Mouse (Mus musculus): Measurements from ENCODE around the gene Cd37. TPM values are rescaled to one million over a fixed set of nuclear protein-coding genes. Genes with fewer than 3 reads are reported as not detected.

Gene Cd37
- polyA plus RNA-seq (2014; fragmentation: Nextera tagmentation; extraction: Ambion mirVana): 1.0 and 1.6 TPM in 2 replicates

GRCm38 (mm10) chr7:45238723-45239496 is at the start of gene Cd37:
Gene Cd37, minus strand, starts transcription at chr7:45239115.
- Histone ChIP-seq H3K9me3 (ENCODE audit: control insufficient read depth, low read length) (no peaks in the 10 kb centered on the region), H3K4me3 (ENCODE audit: low read depth, low read length) (no peak within 1 kb of the TSS), H3K4me2 (ENCODE audit: low read depth, low read length) (no peak within 1 kb of the TSS), H3K9ac (replicated peaks; ENCODE audit: low read depth, low read length) (no peak within 1 kb of the TSS), H3K27ac (ENCODE audit: low read depth, low read length) (no peak within 1 kb of the TSS), H3K36me3 (ENCODE audit: control insufficient read depth, insufficient read depth, low read length) (no peaks in the 10 kb centered on the region), H3K4me1 (ENCODE audit: control insufficient read depth, insufficient read depth, low read length) (peaks cover 10% of the 10 kb centered on the region), H3K27me3 (ENCODE audit: control insufficient read depth, insufficient read depth, low read length) (peaks cover 3% of the 10 kb centered on the region; the same call in 1 of the 2 replicates)
- 32% methylated on average over 20 of the region's 20 CpGs for WGBS
- ATAC-seq (ENCODE audit: low read depth): no peak

DNA sequence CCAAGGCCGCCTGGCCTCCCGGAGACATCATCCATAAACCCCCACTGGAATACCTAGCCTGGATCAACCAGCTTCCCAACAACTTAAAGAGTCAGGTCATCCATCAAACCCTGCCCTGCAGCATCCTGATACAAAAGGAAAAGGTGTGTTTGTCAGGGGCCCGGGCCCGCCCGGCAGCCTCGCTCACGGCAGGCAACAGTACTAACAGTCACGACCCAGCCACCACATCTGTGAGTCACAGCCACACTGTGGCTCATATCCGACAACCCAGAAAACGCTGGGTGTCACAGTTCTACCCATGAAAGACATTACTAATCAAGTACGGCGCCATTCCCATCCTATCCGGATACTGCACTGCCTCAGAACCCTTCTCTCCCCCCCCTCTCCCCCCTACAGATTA is 47.6 kb upstream of the Cd37 start:
- no peaks in the 10 kb centered on the region for H3K36me3 ChIP-seq (ENCODE audit: control insufficient read depth, insufficient read depth, low read length)
- H3K4me1 ChIP-seq (ENCODE audit: control insufficient read depth, insufficient read depth, low read length): no peaks in the 10 kb centered on the region
- H3K27me3 ChIP-seq (ENCODE audit: control insufficient read depth, insufficient read depth, low read length): no peaks in the 10 kb centered on the region
- no peak overlapping the region for H3K4me2 ChIP-seq (ENCODE audit: low read depth, low read length)
- ATAC-seq (ENCODE audit: low read depth): no peak
- H3K9me3 ChIP-seq (ENCODE audit: control insufficient read depth, low read length): no peaks in the 10 kb centered on the region
- no peak overlapping the region for H3K9ac ChIP-seq (replicated peaks; ENCODE audit: low read depth, low read length)
- 92% methylated on average over 13 of the region's 13 CpGs for WGBS
- H3K27ac ChIP-seq (ENCODE audit: low read depth, low read length): no peak overlapping the region
- H3K4me3 ChIP-seq (ENCODE audit: low read depth, low read length): no peak overlapping the region

GRCm38 (mm10) chr7:45277136-45277760 is 38.3 kb upstream of the Cd37 start, which contains the start of gene Slc6a21:
Gene Slc6a21, plus strand, starts transcription at chr7:45277513.
- Histone ChIP-seq H3K9me3 (ENCODE audit: control insufficient read depth, low read length) (no peaks in the 10 kb centered on the region), H3K9ac (replicated peaks; ENCODE audit: low read depth, low read length) (no peak within 1 kb of the TSS), H3K4me3 (ENCODE audit: low read depth, low read length) (peak within 1 kb of the TSS; percentile 24; the same call in 1 of the 2 replicates), H3K27me3 (ENCODE audit: control insufficient read depth, insufficient read depth, low read length) (no peaks in the 10 kb centered on the region), H3K27ac (ENCODE audit: low read depth, low read length) (no peak within 1 kb of the TSS), H3K36me3 (ENCODE audit: control insufficient read depth, insufficient read depth, low read length) (no peaks in the 10 kb centered on the region), H3K4me2 (ENCODE audit: low read depth, low read length) (peak within 1 kb of the TSS; percentile 47), H3K4me1 (ENCODE audit: control insufficient read depth, insufficient read depth, low read length) (no peaks in the 10 kb centered on the region)
- WGBS: 6% methylated on average over 44 of the region's 44 CpGs
- no peak for ATAC-seq (ENCODE audit: low read depth)

- H3K27me3 ChIP-seq (ENCODE audit: control insufficient read depth, insufficient read depth, low read length): no peaks in the 10 kb centered on the region
- WGBS: 90% methylated on average over 8 of the region's 8 CpGs
- no peak overlapping the region for H3K27ac ChIP-seq (ENCODE audit: low read depth, low read length)
- H3K36me3 ChIP-seq (ENCODE audit: control insufficient read depth, insufficient read depth, low read length): no peaks in the 10 kb centered on the region
- no peak overlapping the region for H3K4me3 ChIP-seq (ENCODE audit: low read depth, low read length)
- no peaks in the 10 kb centered on the region for H3K9me3 ChIP-seq (ENCODE audit: control insufficient read depth, low read length)
- ATAC-seq (ENCODE audit: low read depth): no peak
- no peak overlapping the region for H3K9ac ChIP-seq (replicated peaks; ENCODE audit: low read depth, low read length)
- no peak overlapping the region for H3K4me2 ChIP-seq (ENCODE audit: low read depth, low read length)
- no peaks in the 10 kb centered on the region for H3K4me1 ChIP-seq (ENCODE audit: control insufficient read depth, insufficient read depth, low read length)
Observed at GRCm38 (mm10) chr7:45273672-45274071, 34.8 kb upstream of the Cd37 start.

- Histone ChIP-seq H3K4me2 (ENCODE audit: low read depth, low read length) (no peak overlapping the region), H3K9me3 (ENCODE audit: control insufficient read depth, low read length) (no peaks in the 10 kb centered on the region), H3K4me1 (ENCODE audit: control insufficient read depth, insufficient read depth, low read length) (no peaks in the 10 kb centered on the region), H3K27ac (ENCODE audit: low read depth, low read length) (no peak overlapping the region), H3K36me3 (ENCODE audit: control insufficient read depth, insufficient read depth, low read length) (no peaks in the 10 kb centered on the region), H3K9ac (replicated peaks; ENCODE audit: low read depth, low read length) (no peak overlapping the region), H3K27me3 (ENCODE audit: control insufficient read depth, insufficient read depth, low read length) (no peaks in the 10 kb centered on the region), H3K4me3 (ENCODE audit: low read depth, low read length) (no peak overlapping the region)
- ATAC-seq (ENCODE audit: low read depth): no peak
- WGBS: 32% methylated on average over 10 of the region's 10 CpGs
Observed at GRCm38 (mm10) chr7:45272786-45273412, 34.0 kb upstream of the Cd37 start.

DNA sequence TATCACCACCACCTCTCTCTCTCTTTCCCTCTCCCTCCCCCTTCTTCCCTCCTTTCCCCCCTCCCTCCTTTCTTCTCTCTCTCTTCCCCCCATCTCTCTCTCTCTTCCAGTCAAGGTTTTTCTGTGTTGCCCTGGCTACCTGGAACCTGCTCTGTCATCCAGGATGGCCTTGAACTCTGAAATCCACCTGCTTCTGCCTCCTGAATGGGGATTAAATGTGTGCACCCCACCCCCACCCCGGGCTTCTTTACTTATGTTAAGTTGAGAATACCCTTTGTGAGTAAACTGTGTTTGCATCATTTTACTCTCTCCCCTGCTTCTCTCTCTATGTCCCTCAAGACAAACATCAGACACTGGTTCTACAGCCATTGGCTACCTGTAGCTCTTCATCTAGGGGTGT is 26.6 kb upstream of the Cd37 start:
- WGBS: 81% methylated on average over 1 of the region's 1 CpGs

GRCm38 (mm10) chr7:45264348-45264747 is 25.4 kb upstream of the Cd37 start:
- Histone ChIP-seq H3K9ac (replicated peaks; ENCODE audit: low read depth, low read length) (no peak overlapping the region), H3K27me3 (ENCODE audit: control insufficient read depth, insufficient read depth, low read length) (no peaks in the 10 kb centered on the region), H3K4me2 (ENCODE audit: low read depth, low read length) (no peak overlapping the region), H3K9me3 (ENCODE audit: control insufficient read depth, low read length) (no peaks in the 10 kb centered on the region), H3K4me3 (ENCODE audit: low read depth, low read length) (no peak overlapping the region), H3K36me3 (ENCODE audit: control insufficient read depth, insufficient read depth, low read length) (no peaks in the 10 kb centered on the region), H3K27ac (ENCODE audit: low read depth, low read length) (no peak overlapping the region), H3K4me1 (ENCODE audit: control insufficient read depth, insufficient read depth, low read length) (no peaks in the 10 kb centered on the region)
- WGBS: 83% methylated on average over 3 of the region's 3 CpGs
- no peak for ATAC-seq (ENCODE audit: low read depth)

More for the DNA sequence above, 26.6 kb upstream of the Cd37 start:
- Histone ChIP-seq H3K9ac (replicated peaks; ENCODE audit: low read depth, low read length) (no peak overlapping the region), H3K9me3 (ENCODE audit: control insufficient read depth, low read length) (no peaks in the 10 kb centered on the region), H3K27me3 (ENCODE audit: control insufficient read depth, insufficient read depth, low read length) (no peaks in the 10 kb centered on the region), H3K4me1 (ENCODE audit: control insufficient read depth, insufficient read depth, low read length) (no peaks in the 10 kb centered on the region), H3K4me2 (ENCODE audit: low read depth, low read length) (no peak overlapping the region), H3K27ac (ENCODE audit: low read depth, low read length) (no peak overlapping the region), H3K36me3 (ENCODE audit: control insufficient read depth, insufficient read depth, low read length) (no peaks in the 10 kb centered on the region), H3K4me3 (ENCODE audit: low read depth, low read length) (no peak overlapping the region)
- no peak for ATAC-seq (ENCODE audit: low read depth)

DNA sequence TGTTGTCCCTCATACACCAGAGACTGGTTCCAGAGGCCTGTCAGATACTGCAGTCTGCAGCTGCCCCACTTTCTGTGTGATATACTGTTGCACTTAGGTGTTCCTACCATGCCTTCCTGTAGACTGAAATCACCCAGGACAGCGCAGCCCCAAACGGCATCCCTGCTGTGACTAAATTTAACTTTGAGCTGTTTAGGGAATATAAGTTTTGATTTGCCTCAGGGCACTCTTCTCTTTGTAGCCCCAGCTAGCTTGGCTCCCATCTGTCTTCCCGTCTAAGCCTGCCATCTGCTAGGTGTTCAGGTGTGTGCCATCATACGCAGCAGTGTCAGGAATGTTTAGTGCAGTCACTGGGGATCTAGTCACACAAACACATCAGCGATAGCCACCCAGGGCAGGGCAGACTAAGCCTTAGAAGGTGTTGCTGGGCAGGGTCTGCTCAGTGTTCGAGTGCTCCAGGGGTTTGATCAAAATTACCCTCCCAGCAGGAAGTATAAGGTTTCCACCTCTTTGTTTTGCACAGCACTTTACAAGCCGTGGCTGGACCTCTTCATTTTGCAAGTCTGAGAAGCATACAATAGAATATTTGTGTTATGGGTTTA is 24.2 kb upstream of the Cd37 start:
- WGBS: 57% methylated on average over 7 of the region's 7 CpGs
- Histone ChIP-seq H3K9me3 (ENCODE audit: control insufficient read depth, low read length) (no peaks in the 10 kb centered on the region), H3K9ac (replicated peaks; ENCODE audit: low read depth, low read length) (no peak overlapping the region), H3K4me2 (ENCODE audit: low read depth, low read length) (no peak overlapping the region), H3K4me3 (ENCODE audit: low read depth, low read length) (no peak overlapping the region), H3K27ac (ENCODE audit: low read depth, low read length) (no peak overlapping the region), H3K4me1 (ENCODE audit: control insufficient read depth, insufficient read depth, low read length) (no peaks in the 10 kb centered on the region), H3K27me3 (ENCODE audit: control insufficient read depth, insufficient read depth, low read length) (no peaks in the 10 kb centered on the region), H3K36me3 (ENCODE audit: control insufficient read depth, insufficient read depth, low read length) (no peaks in the 10 kb centered on the region)
- ATAC-seq (ENCODE audit: low read depth): no peak
